Mouse (Mus musculus): Measurements from ENCODE around the gene Zbtb42. TPM values are rescaled to one million over a fixed set of nuclear protein-coding genes. Genes with fewer than 3 reads are reported as not detected.
A peak's percentile ranks its signal among the peaks of the same experiment; 100 is the strongest.

The Zbtb42 gene
- total RNA-seq, 1 experiment, result 1.8 TPM

DNA sequence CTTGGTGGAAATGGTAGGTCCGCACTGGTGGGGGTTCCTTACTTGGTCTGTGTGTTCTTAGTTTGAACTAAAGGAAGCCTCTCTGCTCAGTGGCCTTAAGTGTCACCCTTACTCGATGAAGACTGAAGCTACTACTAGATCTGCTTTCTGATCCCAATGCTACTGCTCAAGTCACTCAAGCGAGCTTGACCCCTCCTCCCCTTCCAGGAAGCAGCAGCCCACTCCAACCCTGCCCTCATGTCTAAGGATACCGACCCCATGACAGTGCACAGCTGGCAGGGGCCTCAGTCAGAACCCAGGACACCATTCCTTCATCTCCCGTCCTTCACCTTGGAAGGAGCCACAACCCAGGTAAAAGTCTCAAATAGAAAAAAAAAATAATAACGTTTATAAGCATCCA lies 41.6 kb downstream of the Zbtb42 start, which contains the start of gene Cep170b:
Cep170b (plus strand) TSS at position 240 of the 400 bp plus-strand sequence.
- DNase-seq (ENCODE audit: low read depth, low spot score), result no peak
- Histone ChIP-seq H3K27ac (ENCODE audit: insufficient read depth, low read depth, low read length, poor library complexity, severe bottlenecking) (peak within 1 kb of the TSS; percentile 74), H3K9ac (ENCODE audit: insufficient read depth, low read depth, low read length, poor library complexity, severe bottlenecking) (peak within 1 kb of the TSS; percentile 83), H3K4me3 (ENCODE audit: insufficient read depth in 1 of 2, low read depth in 1 of 2, low read length in 2 of 2, poor library complexity in 1 of 2, severe bottlenecking in 1 of 2) (peak within 1 kb of the TSS; percentile 89 to 94; a peak in 3 of 4 replicates), H3K36me3 (ENCODE audit: control insufficient read depth, insufficient read depth, low read length, poor library complexity, severe bottlenecking) (peaks cover 8% of the 10 kb centered on the region; the same call in 1 of the 2 replicates), H3K4me1 (ENCODE audit: control insufficient read depth in 2 of 2, insufficient read depth in 2 of 2, low read length in 2 of 2, poor library complexity in 1 of 2) (peaks cover 0 to 10% of the 10 kb centered on the region in 2 experiments; a peak in 1 of 4 replicates), H3K9me3 (ENCODE audit: control insufficient read depth, insufficient read depth, low read depth, low read length) (no peaks in the 10 kb centered on the region)
- TF ChIP-seq CHD2 (IDR thresholded peaks at IDR 0.05; ENCODE audit: low read depth, low read length) (no peak), ZC3H11A (IDR thresholded peaks at IDR 0.05; ENCODE audit: borderline replicate concordance, low read depth, low read length) (no peak), MAFK (IDR thresholded peaks at IDR 0.05; ENCODE audit: insufficient read depth, low read depth, low read length) (no peak), ZNF384 (IDR thresholded peaks at IDR 0.05; ENCODE audit: low read depth, low read length) (no peak), HCFC1 (IDR thresholded peaks at IDR 0.05; ENCODE audit: borderline replicate concordance, insufficient read depth, low read length) (no peak)
- in situ Hi-C loops (cut with MboI; ENCODE audit: low sequenced_read_pairs in 2 of 2, unreplicated experiment in 2 of 2), result no loop called here

DNA sequence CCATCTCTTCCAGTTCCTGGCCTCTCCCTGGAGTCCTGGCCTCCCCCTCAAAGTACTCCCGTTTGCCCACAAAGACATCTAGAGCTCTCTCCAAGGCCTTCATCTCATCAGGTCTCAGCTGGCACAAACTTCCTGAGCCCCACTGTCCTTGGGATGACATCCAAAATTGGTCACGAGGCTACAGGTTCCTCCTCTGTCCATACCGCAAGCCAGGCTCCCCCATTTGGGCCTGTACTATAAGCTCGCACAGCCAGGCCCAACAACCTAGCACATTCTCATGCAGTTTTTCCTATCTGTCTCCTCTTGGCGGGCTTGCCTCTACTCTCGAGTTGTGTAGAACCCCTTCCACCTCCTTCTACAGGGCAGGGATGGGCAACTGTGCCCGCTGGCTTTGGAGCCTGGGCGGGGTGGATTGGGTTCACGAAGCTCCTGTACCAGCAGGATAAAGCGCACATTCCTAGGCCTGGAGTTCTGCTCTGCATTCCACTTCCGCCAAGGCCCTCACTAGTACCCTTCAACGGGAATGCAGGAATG lies 42.3 kb downstream of the Zbtb42 start:
- H3K4me3 ChIP-seq (ENCODE audit: insufficient read depth in 1 of 2, low read depth in 1 of 2, low read length in 2 of 2, poor library complexity in 1 of 2, severe bottlenecking in 1 of 2), result peak overlapping the region; percentile 89 to 94; a peak in 3 of 4 replicates
- peak overlapping the region; percentile 83 for H3K9ac ChIP-seq (ENCODE audit: insufficient read depth, low read depth, low read length, poor library complexity, severe bottlenecking)
- peaks cover 0 to 10% of the 10 kb centered on the region in 2 experiments; a peak in 1 of 4 replicates for H3K4me1 ChIP-seq (ENCODE audit: control insufficient read depth in 2 of 2, insufficient read depth in 2 of 2, low read length in 2 of 2, poor library complexity in 1 of 2)
- in situ Hi-C loops (cut with MboI; ENCODE audit: low sequenced_read_pairs in 2 of 2, unreplicated experiment in 2 of 2), result no loop called here
- H3K27ac ChIP-seq (ENCODE audit: insufficient read depth, low read depth, low read length, poor library complexity, severe bottlenecking), result peak overlapping the region; percentile 74
- TF ChIP-seq HCFC1 (IDR thresholded peaks at IDR 0.05; ENCODE audit: borderline replicate concordance, insufficient read depth, low read length) (no peak), MAFK (IDR thresholded peaks at IDR 0.05; ENCODE audit: insufficient read depth, low read depth, low read length) (no peak), ZC3H11A (IDR thresholded peaks at IDR 0.05; ENCODE audit: borderline replicate concordance, low read depth, low read length) (no peak), CHD2 (IDR thresholded peaks at IDR 0.05; ENCODE audit: low read depth, low read length) (no peak), ZNF384 (IDR thresholded peaks at IDR 0.05; ENCODE audit: low read depth, low read length) (no peak)
- H3K9me3 ChIP-seq (ENCODE audit: control insufficient read depth, insufficient read depth, low read depth, low read length), result no peaks in the 10 kb centered on the region
- DNase-seq (ENCODE audit: low read depth, low spot score), result no peak
- H3K36me3 ChIP-seq (ENCODE audit: control insufficient read depth, insufficient read depth, low read length, poor library complexity, severe bottlenecking), result peaks cover 11% of the 10 kb centered on the region; the same call in 1 of the 2 replicates

DNA sequence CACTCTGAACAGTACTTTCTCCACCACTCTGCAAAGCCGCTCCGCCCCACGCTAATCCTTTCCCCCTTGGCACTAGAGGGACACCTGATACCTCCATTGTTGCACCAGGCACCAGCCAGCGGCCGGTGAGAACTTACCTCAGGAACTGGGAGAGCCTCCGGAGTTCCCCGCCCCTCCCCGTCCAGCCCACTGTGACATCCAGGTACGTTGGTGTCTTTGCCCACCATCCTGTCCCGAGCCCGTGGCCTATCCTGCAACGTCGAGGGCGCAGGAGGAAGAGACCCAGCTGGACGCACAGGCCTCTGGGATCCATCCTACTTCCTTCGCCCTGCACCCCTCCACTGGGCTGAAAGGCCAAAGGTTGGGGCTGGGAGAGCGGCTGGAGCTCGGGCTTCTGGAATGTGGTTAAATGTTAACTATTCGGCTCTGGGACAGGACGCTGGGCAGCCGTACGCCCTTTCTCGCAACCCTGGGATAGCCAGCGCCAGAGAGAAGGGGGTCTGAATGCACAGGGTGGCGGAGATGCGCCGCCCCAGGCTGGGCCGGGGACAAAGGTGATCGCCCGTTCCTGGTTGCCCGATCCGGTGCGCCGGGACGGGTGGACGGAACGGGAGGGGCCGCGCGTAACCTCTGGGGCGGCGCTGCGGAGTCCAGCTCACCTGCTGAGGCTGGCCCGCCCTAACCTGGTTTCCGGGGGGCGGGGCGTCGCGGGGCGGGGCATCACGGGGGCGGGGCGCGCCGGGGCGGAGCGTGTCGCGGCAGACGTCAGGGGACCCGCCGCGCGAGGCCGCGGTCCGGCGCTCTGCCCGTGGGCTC lies 43.0 kb downstream of the Zbtb42 start:
- peak; percentile 65 for DNase-seq (ENCODE audit: low read depth, low spot score)
- Histone ChIP-seq H3K9ac (ENCODE audit: insufficient read depth, low read depth, low read length, poor library complexity, severe bottlenecking) (peak overlapping the region; percentile 83), H3K4me1 (ENCODE audit: control insufficient read depth in 2 of 2, insufficient read depth in 2 of 2, low read length in 2 of 2, poor library complexity in 1 of 2) (peaks cover 0 to 10% of the 10 kb centered on the region in 2 experiments; a peak in 1 of 4 replicates), H3K4me3 (ENCODE audit: insufficient read depth in 1 of 2, low read depth in 1 of 2, low read length in 2 of 2, poor library complexity in 1 of 2, severe bottlenecking in 1 of 2) (peak overlapping the region; percentile 89 to 94), H3K9me3 (ENCODE audit: control insufficient read depth, insufficient read depth, low read depth, low read length) (no peaks in the 10 kb centered on the region), H3K27ac (ENCODE audit: insufficient read depth, low read depth, low read length, poor library complexity, severe bottlenecking) (peak overlapping the region; percentile 76; the same call in 1 of the 2 replicates), H3K36me3 (ENCODE audit: control insufficient read depth, insufficient read depth, low read length, poor library complexity, severe bottlenecking) (peaks cover 12% of the 10 kb centered on the region; the same call in 1 of the 2 replicates)
- in situ Hi-C loops (cut with MboI; ENCODE audit: low sequenced_read_pairs in 2 of 2, unreplicated experiment in 2 of 2), result no loop called here
- TF ChIP-seq ZC3H11A (IDR thresholded peaks at IDR 0.05; ENCODE audit: borderline replicate concordance, low read depth, low read length) (no peak), HCFC1 (IDR thresholded peaks at IDR 0.05; ENCODE audit: borderline replicate concordance, insufficient read depth, low read length) (peak; percentile 30; the same call in 1 of the 2 replicates), CHD2 (IDR thresholded peaks at IDR 0.05; ENCODE audit: low read depth, low read length) (no peak)

DNA sequence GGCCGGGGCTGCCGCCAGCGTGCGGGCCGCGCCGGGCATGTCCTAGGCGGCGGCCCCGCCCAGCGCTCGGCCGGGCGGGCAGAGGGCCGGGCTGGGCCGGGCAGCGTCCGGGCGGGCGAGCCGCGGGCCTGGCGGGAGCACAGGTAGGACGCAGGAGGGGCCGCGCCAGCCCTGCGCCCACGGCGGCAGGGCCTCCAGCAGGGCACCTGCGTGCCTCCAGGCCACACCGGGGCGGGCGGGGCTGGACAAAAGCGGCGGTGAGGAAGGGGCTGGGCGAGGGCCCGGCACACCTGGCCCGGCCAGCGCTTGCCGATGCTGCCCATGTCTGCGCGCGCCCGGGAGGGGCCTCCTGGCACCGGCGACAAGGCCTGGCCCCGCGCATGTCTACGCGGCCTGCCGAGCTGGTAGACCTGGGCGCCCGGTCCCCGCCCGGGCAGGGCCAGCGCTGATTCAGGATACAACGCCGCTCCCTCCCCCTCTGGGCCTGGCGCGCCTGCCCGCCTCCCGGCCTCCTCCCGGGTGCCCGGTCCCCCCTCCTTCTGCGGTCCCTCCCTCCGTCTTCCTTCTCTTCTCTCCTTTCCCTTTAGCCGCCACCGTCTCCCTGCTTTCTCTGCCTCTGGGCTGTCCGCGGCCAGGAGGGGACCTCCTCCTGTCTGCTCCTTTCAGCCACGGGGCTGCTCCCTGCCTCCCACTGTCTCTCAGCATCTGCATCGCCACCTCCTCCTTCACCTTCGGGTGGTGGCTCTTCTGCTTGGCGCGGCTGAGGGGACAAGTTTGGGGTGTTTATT lies 43.8 kb downstream of the Zbtb42 start:
- Histone ChIP-seq H3K4me1 (ENCODE audit: control insufficient read depth in 2 of 2, insufficient read depth in 2 of 2, low read length in 2 of 2, poor library complexity in 1 of 2) (peaks cover 0 to 10% of the 10 kb centered on the region in 2 experiments; a peak in 1 of 4 replicates), H3K9ac (ENCODE audit: insufficient read depth, low read depth, low read length, poor library complexity, severe bottlenecking) (peak overlapping the region; percentile 79), H3K9me3 (ENCODE audit: control insufficient read depth, insufficient read depth, low read depth, low read length) (no peaks in the 10 kb centered on the region), H3K27ac (ENCODE audit: insufficient read depth, low read depth, low read length, poor library complexity, severe bottlenecking) (no peak overlapping the region), H3K36me3 (ENCODE audit: control insufficient read depth, insufficient read depth, low read length, poor library complexity, severe bottlenecking) (peaks cover 16% of the 10 kb centered on the region; the same call in 1 of the 2 replicates), H3K4me3 (ENCODE audit: insufficient read depth in 1 of 2, low read depth in 1 of 2, low read length in 2 of 2, poor library complexity in 1 of 2, severe bottlenecking in 1 of 2) (peak overlapping the region; percentile 74 to 94)
- DNase-seq (ENCODE audit: low read depth, low spot score), result no peak
- in situ Hi-C loops (cut with MboI; ENCODE audit: low sequenced_read_pairs in 2 of 2, unreplicated experiment in 2 of 2), result no loop called here
- TF ChIP-seq HCFC1 (IDR thresholded peaks at IDR 0.05; ENCODE audit: borderline replicate concordance, insufficient read depth, low read length) (0 out of 2 replicates have a peak, but pooled peaks have one; percentile 26), ZNF384 (IDR thresholded peaks at IDR 0.05; ENCODE audit: low read depth, low read length) (no peak), CHD2 (IDR thresholded peaks at IDR 0.05; ENCODE audit: low read depth, low read length) (no peak), ZC3H11A (IDR thresholded peaks at IDR 0.05; ENCODE audit: borderline replicate concordance, low read depth, low read length) (no peak), MAFK (IDR thresholded peaks at IDR 0.05; ENCODE audit: insufficient read depth, low read depth, low read length) (no peak)

Data from ES-E14 (cell line).